Mouse (Mus musculus) liver, embryonic 14 days (tissue): ENCODE measurements around the gene Cyp2j5. TPM values are rescaled to one million over a fixed set of nuclear protein-coding genes. Genes with fewer than 3 reads are reported as not detected.

Experiments
- polyA plus RNA-seq: library from polyadenylated mRNA; depleted of rRNA; stranded (reverse); fragments of >200 nt; gene quantifications from 2 replicates; pipeline ENCODE4 v1.2.3, GENCODE M21; 2012; rRNA removed

Cyp2j5 gene
- 0.05 and 0.06 TPM in 2 replicates for polyA plus RNA-seq

GRCm38 (mm10) chr4:96663991-96664390 lies at the start of gene Cyp2j5:
Gene Cyp2j5, minus strand, starts transcription at chr4:96664154.

GRCm38 (mm10) chr4:96590911-96591790 lies 72.8 kb downstream of the Cyp2j5 start, which contains the start of gene Cyp2j9:
Gene Cyp2j9, minus strand, starts transcription at chr4:96591578.

Other genes with a start within 250 kb of the Cyp2j5 start
- gene Cyp2j8, start 156.8 kb downstream of the Cyp2j5 start, polyA plus RNA-seq = not detected in 2 replicates
- 0.63 and 0.67 TPM in 2 replicates for gene Cyp2j6, start 110.5 kb downstream of the Cyp2j5 start, polyA plus RNA-seq
- 0.08 and 0.10 TPM in 2 replicates for gene Cyp2j9, start 72.6 kb downstream of the Cyp2j5 start, polyA plus RNA-seq
- not detected in 2 replicates for gene Gm12695, start 121.0 kb upstream of the Cyp2j5 start, polyA plus RNA-seq